19 mouse cellular contexts compared by ENCODE assay signal in the genomic region with DNA sequence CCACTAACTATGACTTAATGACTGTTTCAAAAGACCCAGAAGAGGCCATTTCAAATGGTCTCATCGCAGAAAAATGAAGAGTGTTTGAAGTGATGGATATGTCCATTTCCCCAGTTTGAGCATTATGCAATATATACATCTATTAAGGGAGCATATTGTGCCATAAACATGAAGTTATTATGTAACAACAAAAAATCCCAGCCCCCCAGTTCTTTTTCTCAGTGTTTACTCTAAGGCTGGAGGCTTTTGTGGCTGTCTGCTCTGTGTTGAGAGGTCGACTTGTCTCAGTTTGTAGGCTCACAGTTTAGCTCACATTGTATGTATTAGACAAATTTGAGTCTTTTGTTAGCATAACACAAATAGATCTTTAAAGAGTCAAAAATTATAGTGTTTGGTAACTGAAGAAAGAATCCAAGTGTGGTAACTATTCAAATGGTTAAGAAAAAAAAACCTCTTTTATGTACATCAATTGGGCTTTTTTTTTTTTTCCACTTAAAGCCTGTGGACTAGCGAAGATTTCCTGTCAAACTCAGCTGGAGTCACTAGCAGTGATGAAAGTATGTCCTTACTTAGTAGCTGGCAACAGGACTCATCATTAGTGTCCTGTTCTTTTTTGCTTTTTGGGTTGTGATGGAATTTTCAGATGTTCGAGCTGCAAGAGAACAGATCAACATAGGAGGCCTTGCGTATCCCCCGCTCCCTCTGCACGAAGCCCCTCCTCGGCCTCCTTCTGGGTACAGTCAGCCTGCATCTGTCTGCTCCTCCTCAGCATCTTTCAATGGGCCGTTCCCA.
"Had no signal": no experiment of that assay in that cellular context is flagged by ENCODE, and none has a peak within 500 bp of the region (broad histone marks: within the 10 kb centered on the region; RNA-seq: fewer than 3 reads in every experiment).

No protein-coding gene starts in this region.

- ATAC-seq: liver, postnatal 0 days; midbrain, embryonic 13.5 days; midbrain, embryonic 15.5 days had no signal

- H3K36me3 ChIP-seq: stomach, embryonic 15.5 days had no signal

- H3K27ac ChIP-seq: liver, embryonic 13.5 days; liver, embryonic 15.5 days; macrophage; midbrain, embryonic 13.5 days; midbrain, embryonic 15.5 days; neural tube, embryonic 12.5 days; stomach, embryonic 15.5 days; stomach, postnatal 0 days had no signal

- H3K9me3 ChIP-seq: liver, embryonic 13.5 days; liver, embryonic 15.5 days; megakaryocyte, embryonic 14.5 days; midbrain, embryonic 13.5 days; midbrain, embryonic 15.5 days; neural tube, embryonic 12.5 days; stomach, embryonic 15.5 days had no signal

- H3K4me1 ChIP-seq: liver, embryonic 13.5 days; liver, embryonic 15.5 days had no signal

- H3K4me3 ChIP-seq: liver, embryonic 13.5 days; liver, embryonic 15.5 days; megakaryocyte, embryonic 14.5 days; midbrain, embryonic 13.5 days; midbrain, embryonic 15.5 days; neural tube, embryonic 12.5 days; stomach, embryonic 15.5 days had no signal

- H3K4me2 ChIP-seq: liver, embryonic 11.5 days; liver, embryonic 13.5 days; liver, embryonic 15.5 days; midbrain, embryonic 11.5 days; midbrain, embryonic 13.5 days; midbrain, embryonic 15.5 days; neural tube, embryonic 12.5 days; stomach, embryonic 15.5 days had no signal

- H3K27me3 ChIP-seq: liver, embryonic 13.5 days; liver, embryonic 15.5 days; megakaryocyte, embryonic 14.5 days; midbrain, embryonic 13.5 days; midbrain, embryonic 15.5 days; neural tube, embryonic 12.5 days; stomach, embryonic 15.5 days had no signal

- H3K9ac ChIP-seq: liver, embryonic 13.5 days; liver, embryonic 15.5 days; liver, postnatal 0 days; midbrain, embryonic 13.5 days; midbrain, embryonic 15.5 days; neural tube, embryonic 12.5 days; stomach, embryonic 15.5 days had no signal

- DNase-seq: liver, embryonic 13.5 days; liver, postnatal 0 days; lung, postnatal 36 days; retina, postnatal 1 day; right cerebral cortex, adult 18-20 months; right cerebral cortex, postnatal 14 days; thymus, adult 2 months; thymus, postnatal 25 days; thymus, postnatal 4 days had no signal
